In the genomic region with DNA sequence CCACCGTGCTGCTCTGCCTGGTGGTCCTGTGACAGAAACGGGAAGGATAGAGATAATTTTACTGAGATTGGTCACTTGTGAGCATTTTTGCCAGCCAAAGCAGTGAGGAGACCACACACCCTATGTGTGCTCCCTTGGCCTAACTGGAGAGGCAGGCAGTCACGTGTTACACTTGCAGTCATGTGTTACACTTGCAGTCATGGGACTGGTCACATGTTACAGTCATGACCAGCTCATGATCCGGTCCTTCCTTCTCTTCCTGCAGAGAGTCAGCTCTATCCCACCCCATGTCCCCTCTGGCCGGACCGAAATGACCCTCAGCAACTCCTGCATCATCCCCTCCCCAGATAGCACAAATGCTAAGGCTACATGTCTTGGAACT, we compare ENCODE assay signal across 12 mouse cellular contexts. TPM values are rescaled to one million over a fixed set of nuclear protein-coding genes. Genes with fewer than 3 reads are reported as not detected.
DNase-seq lines count a peak whose midpoint lies in the region; ATAC-seq and TF ChIP-seq lines count a peak whose summit lies in the region.
"Had no signal": no experiment of that assay in that cellular context is flagged by ENCODE, and none has a peak within 500 bp of the region (broad histone marks: within the 10 kb centered on the region; RNA-seq: fewer than 3 reads in every experiment).

No protein-coding gene starts in this region.

- no peaks in the 10 kb centered on the region for H3K79me2 ChIP-seq in C2C12 (ENCODE audit: control insufficient read depth, insufficient read depth)

- ATAC-seq in kidney, embryonic 16.5 days (ENCODE audit: low FRiP score, low TSS enrichment) = no peak

- no peaks in the 10 kb centered on the region for H3K9me3 ChIP-seq in kidney, embryonic 16.5 days (ENCODE audit: low read length)
- H3K9me3 ChIP-seq in E14TG2a.4 (ENCODE audit: low read length) = peaks cover 12% of the 10 kb centered on the region
- no peaks in the 10 kb centered on the region for H3K9me3 ChIP-seq in limb, embryonic 10.5 days (replicated peaks)
- H3K9me3 ChIP-seq: hindbrain, embryonic 13.5 days; liver, embryonic 15.5 days had no signal

- H3K9ac ChIP-seq in kidney, embryonic 16.5 days (replicated peaks; ENCODE audit: low read length) = no peak overlapping the region
- H3K9ac ChIP-seq: hindbrain, embryonic 13.5 days; liver, embryonic 15.5 days had no signal

- no peaks in the 10 kb centered on the region for H3K36me3 ChIP-seq in kidney, embryonic 16.5 days (ENCODE audit: insufficient read depth, low read length)
- H3K36me3 ChIP-seq in C2C12 (ENCODE audit: control insufficient read depth, insufficient read depth) (no peaks in the 10 kb centered on the region), E14TG2a.4 (ENCODE audit: insufficient read depth, low read length) (peaks cover 8% of the 10 kb centered on the region; the same call in 1 of the 2 replicates)
- H3K36me3 ChIP-seq in limb, embryonic 10.5 days = no peaks in the 10 kb centered on the region
- H3K36me3 ChIP-seq: hindbrain, embryonic 13.5 days; liver, embryonic 15.5 days had no signal

- WGBS in kidney, embryonic 16.5 days = 76% methylated on average over 6 of the region's 6 CpGs
- WGBS in limb, embryonic 10.5 days = 90% methylated on average over 6 of the region's 6 CpGs

- no peaks in the 10 kb centered on the region for H3K79me3 ChIP-seq in C2C12 (ENCODE audit: low read depth)

- peak overlapping the region; percentile 59; the same call in 1 of the 2 replicates for H3K27ac ChIP-seq in kidney, embryonic 16.5 days (ENCODE audit: low read length)
- H3K27ac ChIP-seq in limb, embryonic 10.5 days = 0 out of 2 replicates have a peak overlapping the region, but pooled peaks have one; percentile 4
- H3K27ac ChIP-seq: hindbrain, embryonic 13.5 days; left cerebral cortex, adult 2 months had no signal

- no peak overlapping the region for H3K4me3 ChIP-seq in kidney, embryonic 16.5 days (ENCODE audit: low read length)
- H3K4me3 ChIP-seq in C2C12 (ENCODE audit: insufficient read depth, poor library complexity, severe bottlenecking) = no peak overlapping the region
- H3K4me3 ChIP-seq in E14TG2a.4 (replicated peaks; ENCODE audit: low read length) = 0 out of 2 replicates have a peak overlapping the region, but pooled peaks have one; percentile 41
- H3K4me3 ChIP-seq in limb, embryonic 10.5 days = no peak overlapping the region
- H3K4me3 ChIP-seq: hindbrain, embryonic 13.5 days; left cerebral cortex, adult 2 months; liver, embryonic 15.5 days had no signal

- H3ac ChIP-seq in C2C12 (ENCODE audit: control insufficient read depth, insufficient read length, low read depth) = no peak overlapping the region

- peaks cover 49% of the 10 kb centered on the region for H3K4me1 ChIP-seq in kidney, embryonic 16.5 days (ENCODE audit: insufficient read depth, low read length)
- H3K4me1 ChIP-seq in E14TG2a.4 (replicated peaks; ENCODE audit: low read depth, low read length) = peaks cover 93% of the 10 kb centered on the region
- H3K4me1 ChIP-seq in limb, embryonic 10.5 days = peaks cover 41% of the 10 kb centered on the region

- no peak overlapping the region for H3K4me2 ChIP-seq in kidney, embryonic 16.5 days (replicated peaks; ENCODE audit: low read depth, low read length)
- H3K4me2 ChIP-seq: hindbrain, embryonic 13.5 days; liver, embryonic 15.5 days had no signal

- no peak for DNase-seq in kidney, adult 11 months
- no peak for DNase-seq in limb, embryonic 10.5 days (ENCODE audit: low spot score)
- no peak for DNase-seq in yolk sac, embryonic 10.5 days (ENCODE audit: low spot score)
- no peak for DNase-seq in embryo, embryonic 9.5 days (ENCODE audit: extremely low spot score)
- DNase-seq in urinary bladder, postnatal 25 days (ENCODE audit: low spot score) = no peak
- DNase-seq: thymus, adult 18-20 months had no signal

- no peaks in the 10 kb centered on the region for H3K27me3 ChIP-seq in kidney, embryonic 16.5 days (ENCODE audit: insufficient read depth, low read length)
- no peaks in the 10 kb centered on the region for H3K27me3 ChIP-seq in C2C12 (ENCODE audit: control insufficient read depth, insufficient read depth, insufficient read length)
- H3K27me3 ChIP-seq in E14TG2a.4 (ENCODE audit: insufficient read depth, low read length) = no peaks in the 10 kb centered on the region
- H3K27me3 ChIP-seq in limb, embryonic 10.5 days (ENCODE audit: low read depth, poor library complexity, severe bottlenecking) = peaks cover 27% of the 10 kb centered on the region; the same call in 1 of the 2 replicates

- TF ChIP-seq CTCF in C2C12 (IDR thresholded peaks at IDR 0.05; ENCODE audit: control insufficient read depth, insufficient read depth, insufficient read length) (no peak), E14TG2a.4 (conservative IDR thresholded peaks at IDR 0.05; ENCODE audit: low read length) (no peak)

TF ChIP-seq in C2C12, 6 proteins besides CTCF, POLR2A, EP300 and RAD21:
- TF ChIP-seq MAX (IDR thresholded peaks at IDR 0.05) (no peak), MYOG (IDR thresholded peaks at IDR 0.05; ENCODE audit: control insufficient read depth, extremely low read depth, insufficient read length) (no peak), CEBPB (IDR thresholded peaks at IDR 0.05; ENCODE audit: low read depth) (no peak), MYOD1 (IDR thresholded peaks at IDR 0.05; ENCODE audit: control insufficient read depth, insufficient read length, low read depth) (no peak), USF1 (IDR thresholded peaks at IDR 0.05; ENCODE audit: low read depth) (peak; percentile 32), FOSL1 (IDR thresholded peaks at IDR 0.05; ENCODE audit: insufficient read depth, low read length, poor library complexity, severe bottlenecking) (no peak)

RNA-seq across cellular contexts. Expression of gene Tha1, which starts 7.7 kb away (rescaled TPM):
- 6.9 and 7.7 TPM in 2 replicates for polyA plus RNA-seq in kidney, embryonic 16.5 days (2015; fragmentation: Nextera tagmentation; extraction: Ambion mirVana)
- 1.4 TPM for polyA plus RNA-seq in C2C12 (2012; fragmentation: generic; extraction: Trizol)
- 2.4 and 3.3 TPM in 2 replicates for polyA plus RNA-seq in limb, embryonic 10.5 days (2016; fragmentation: Nextera tagmentation; extraction: Ambion mirVana)

RNA-seq across cellular contexts. Expression of gene Tmem235, which starts 20.4 kb away (rescaled TPM):
- not detected in 2 replicates for polyA plus RNA-seq in kidney, embryonic 16.5 days (2015; fragmentation: Nextera tagmentation; extraction: Ambion mirVana)
- 0.05 TPM for polyA plus RNA-seq in C2C12 (2012; fragmentation: generic; extraction: Trizol)
- not detected in 2 replicates for polyA plus RNA-seq in limb, embryonic 10.5 days (2016; fragmentation: Nextera tagmentation; extraction: Ambion mirVana)
- polyA plus RNA-seq: hindbrain, embryonic 13.5 days; liver, embryonic 15.5 days had no signal

RNA-seq across cellular contexts. Expression of gene Birc5, which starts 31.9 kb away (rescaled TPM):
- polyA plus RNA-seq in kidney, embryonic 16.5 days (2015; fragmentation: Nextera tagmentation; extraction: Ambion mirVana) = 284 and 298 TPM in 2 replicates
- 230 TPM for polyA plus RNA-seq in C2C12 (2012; fragmentation: generic; extraction: Trizol)
- 395 and 434 TPM in 2 replicates for polyA plus RNA-seq in limb, embryonic 10.5 days (2016; fragmentation: Nextera tagmentation; extraction: Ambion mirVana)

RNA-seq across cellular contexts. Expression of gene Tk1, which starts 55.1 kb away (rescaled TPM):
- polyA plus RNA-seq in kidney, embryonic 16.5 days (2015; fragmentation: Nextera tagmentation; extraction: Ambion mirVana) = 128 and 136 TPM in 2 replicates
- polyA plus RNA-seq in C2C12 (2012; fragmentation: generic; extraction: Trizol) = 265 TPM
- 170 and 183 TPM in 2 replicates for polyA plus RNA-seq in limb, embryonic 10.5 days (2016; fragmentation: Nextera tagmentation; extraction: Ambion mirVana)

RNA-seq across cellular contexts. Expression of gene Afmid, which starts 55.2 kb away (rescaled TPM):
- polyA plus RNA-seq in kidney, embryonic 16.5 days (2015; fragmentation: Nextera tagmentation; extraction: Ambion mirVana) = 5.8 and 6.1 TPM in 2 replicates
- 3.2 TPM for polyA plus RNA-seq in C2C12 (2012; fragmentation: generic; extraction: Trizol)
- polyA plus RNA-seq in limb, embryonic 10.5 days (2016; fragmentation: Nextera tagmentation; extraction: Ambion mirVana) = 2.4 and 3.3 TPM in 2 replicates
